Mouse (Mus musculus): Measurements from ENCODE around the gene Slc4a3. TPM values are rescaled to one million over a fixed set of nuclear protein-coding genes. Genes with fewer than 3 reads are reported as not detected.

The Slc4a3 gene
- polyA plus RNA-seq, 1 experiment from 2014 or later = 17.7 TPM

Other genes with a start within 250 kb of the Slc4a3 start
- 123 and 137 TPM in 2 replicates for gene Dnpep, start 228.3 kb upstream of the Slc4a3 start, polyA plus RNA-seq (2015; fragmentation: Nextera tagmentation; extraction: Ambion mirVana)
- gene Des, start 185.9 kb upstream of the Slc4a3 start, polyA plus RNA-seq (2015; fragmentation: Nextera tagmentation; extraction: Ambion mirVana) = 92.1 and 93.2 TPM in 2 replicates
- 45.2 and 49.1 TPM in 2 replicates for gene Speg, start 171.0 kb upstream of the Slc4a3 start, polyA plus RNA-seq (2015; fragmentation: Nextera tagmentation; extraction: Ambion mirVana)
- gene Gmppa, start 110.3 kb upstream of the Slc4a3 start, polyA plus RNA-seq (2015; fragmentation: Nextera tagmentation; extraction: Ambion mirVana) = 103 TPM in 2 replicates
- 2.0 and 2.1 TPM in 2 replicates for gene Asic4, start 95.8 kb upstream of the Slc4a3 start, polyA plus RNA-seq (2015; fragmentation: Nextera tagmentation; extraction: Ambion mirVana)
- 40.9 and 41.9 TPM in 2 replicates for gene Chpf, start 67.0 kb upstream of the Slc4a3 start, polyA plus RNA-seq (2015; fragmentation: Nextera tagmentation; extraction: Ambion mirVana)
- gene Tmem198, start 66.7 kb upstream of the Slc4a3 start, polyA plus RNA-seq (2015; fragmentation: Nextera tagmentation; extraction: Ambion mirVana) = 2.3 and 2.7 TPM in 2 replicates
- gene Obsl1, start 39.8 kb upstream of the Slc4a3 start, polyA plus RNA-seq (2015; fragmentation: Nextera tagmentation; extraction: Ambion mirVana) = 75.1 and 84.0 TPM in 2 replicates
- 8.0 and 9.6 TPM in 2 replicates for gene Inha, start 39.2 kb upstream of the Slc4a3 start, polyA plus RNA-seq (2015; fragmentation: Nextera tagmentation; extraction: Ambion mirVana)
- 16.1 and 18.1 TPM in 2 replicates for gene Stk11ip, start 24.7 kb upstream of the Slc4a3 start, polyA plus RNA-seq (2015; fragmentation: Nextera tagmentation; extraction: Ambion mirVana)